Mouse (Mus musculus) liver, embryonic 13.5 days (tissue): ENCODE measurements at regions not wholly inside any gene's neighbourhood (a gene's known extent, or its start where the extent isn't known, plus 50 kb on each side); places are given as distances from the start of the nearest gene placed in this dataset.

Source experiments
- ATAC-seq: fragments of 200-750 bp; cut with Nextera tagmentation; 2 replicates; pipeline ENCODE4 v1.8.0; 2017; ENCODE audit warnings: low read depth, mild to moderate bottlenecking, moderate number of reproducible peaks, moderate library complexity
- DNase-seq: peaks from one replicate; pipeline ENCODE4 v3.0.0; 2022
- H3K27ac ChIP-seq: fragments of 300-500 bp; sonication (generic); 2 replicates; pipeline ENCODE4 v1.5.1; 2015; ENCODE audit warnings: moderate library complexity, mild to moderate bottlenecking, inconsistent platforms
- H3K27me3 ChIP-seq: fragments of 300-500 bp; sonication (generic); 2 replicates; pipeline ENCODE4 v1.6.1; 2015; ENCODE audit warnings: mild to moderate bottlenecking, inconsistent platforms
- H3K36me3 ChIP-seq: fragments of 300-500 bp; sonication (generic); 2 replicates; pipeline ENCODE4 v1.6.1; 2015; ENCODE audit warnings: mild to moderate bottlenecking, inconsistent platforms
- H3K4me1 ChIP-seq: fragments of 300-500 bp; sonication (generic); replicated peaks from 2 replicates; pipeline ENCODE4 v1.6.1; 2015; ENCODE audit warnings: inconsistent platforms
- H3K4me2 ChIP-seq: fragments of 300-500 bp; sonication (generic); 2 replicates; pipeline ENCODE4 v1.6.1; 2015; ENCODE audit warnings: inconsistent platforms, mild to moderate bottlenecking, moderate library complexity
- H3K4me3 ChIP-seq: fragments of 300-500 bp; sonication (generic); replicated peaks from 2 replicates; pipeline ENCODE4 v1.5.1; 2015; ENCODE audit warnings: mild to moderate bottlenecking, inconsistent platforms
- H3K9ac ChIP-seq: fragments of 300-500 bp; sonication (generic); 2 replicates; pipeline ENCODE4 v1.6.1; 2015; ENCODE audit warnings: mild to moderate bottlenecking, inconsistent platforms
- H3K9me3 ChIP-seq: fragments of 300-500 bp; sonication (generic); replicated peaks from 2 replicates; pipeline ENCODE4 v1.6.1; 2016; ENCODE audit warnings: inconsistent platforms
- WGBS: fragments of 180-500 bp; shearing (Covaris S2); methylation state at CpG from one replicate; pipeline ENCODE4 v1.1.7; 2015; ENCODE audit not compliant: insufficient replicate concordance; 5-methylcytosine and 5-hydroxymethylcytosine counted together

- Histone ChIP-seq H3K4me3 (no peak overlapping the region), H3K27me3 (no peaks in the 10 kb centered on the region), H3K4me2 (no peak overlapping the region), H3K27ac (no peak overlapping the region), H3K9me3 (no peaks in the 10 kb centered on the region), H3K4me1 (no peaks in the 10 kb centered on the region), H3K36me3 (no peaks in the 10 kb centered on the region), H3K9ac (no peak overlapping the region)
- WGBS, result 35% methylated on average over 5 of the region's 5 CpGs
- ATAC-seq (no peak), DNase-seq (no peak)
Measured at GRCm38 (mm10) chr1:55807028-55807427, 401.3 kb downstream of the Plcl1 start.

GRCm38 (mm10) chr1:55808724-55809519 lies 403.2 kb downstream of the Plcl1 start:
- DNase-seq (no peak), ATAC-seq (no peak)
- 49% methylated on average over 7 of the region's 7 CpGs for WGBS
- Histone ChIP-seq H3K4me3 (no peak overlapping the region), H3K36me3 (no peaks in the 10 kb centered on the region), H3K4me2 (no peak overlapping the region), H3K4me1 (no peaks in the 10 kb centered on the region), H3K27me3 (no peaks in the 10 kb centered on the region), H3K9ac (no peak overlapping the region), H3K27ac (no peak overlapping the region), H3K9me3 (no peaks in the 10 kb centered on the region)

DNA sequence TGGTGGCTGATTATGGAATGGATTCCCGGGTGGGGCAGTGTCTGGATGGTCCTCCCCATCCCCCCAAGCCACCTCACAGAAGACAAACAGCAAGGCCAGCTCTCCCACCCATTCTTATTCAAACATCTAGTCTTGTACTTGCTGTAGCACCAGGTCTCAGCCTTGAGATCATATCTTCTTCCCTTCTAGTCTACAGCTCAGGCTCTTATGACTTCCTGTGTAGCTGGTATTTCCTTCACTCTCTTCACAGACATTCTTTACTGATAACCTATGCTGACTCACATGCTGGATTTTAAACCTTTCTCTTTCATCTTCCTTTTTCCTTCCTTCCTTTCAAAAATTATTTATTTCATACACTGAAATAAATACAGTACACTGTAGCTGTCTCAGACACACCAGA lies 406.8 kb downstream of the Plcl1 start:
- ATAC-seq (no peak), DNase-seq (no peak)
- no peaks in the 10 kb centered on the region for H3K27me3 ChIP-seq
- H3K36me3 ChIP-seq, result no peaks in the 10 kb centered on the region
- no peaks in the 10 kb centered on the region for H3K9me3 ChIP-seq
- no peaks in the 10 kb centered on the region for H3K4me1 ChIP-seq
- H3K9ac ChIP-seq, result no peak overlapping the region
- no peak overlapping the region for H3K27ac ChIP-seq
- H3K4me2 ChIP-seq, result no peak overlapping the region
- 23% methylated on average over 1 of the region's 1 CpGs for WGBS
- no peak overlapping the region for H3K4me3 ChIP-seq

DNA sequence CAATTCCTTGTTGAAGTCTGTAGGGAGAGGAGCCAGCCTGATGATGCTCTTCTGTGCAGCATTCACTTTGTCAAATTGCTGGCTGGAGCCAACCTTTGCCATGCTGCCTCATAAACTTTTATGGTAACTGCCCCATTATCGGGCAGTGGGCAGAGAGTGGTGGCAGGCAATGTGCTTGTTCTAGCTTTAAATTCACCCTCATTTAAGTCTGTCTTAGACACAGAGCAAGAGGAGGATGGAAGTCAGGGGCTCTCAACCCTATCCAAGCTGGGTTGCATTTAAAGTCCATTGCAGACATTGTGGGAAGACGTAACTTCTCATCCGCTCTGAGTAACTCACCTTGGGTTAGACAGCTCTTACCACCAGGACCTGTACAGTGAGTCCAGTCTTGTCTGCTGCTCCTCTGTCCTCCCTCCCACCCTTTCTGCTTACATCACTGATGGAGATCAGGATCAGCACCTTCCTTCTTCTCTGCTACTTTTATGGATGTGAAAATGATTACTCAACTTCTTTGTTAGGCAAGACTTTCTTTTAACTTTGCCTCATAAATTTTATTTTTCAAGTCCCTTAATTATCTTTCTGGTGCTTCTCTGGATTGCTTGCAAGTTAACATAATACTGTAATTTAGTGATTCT lies 415.3 kb downstream of the Plcl1 start:
- DNase-seq, result no peak
- no peaks in the 10 kb centered on the region for H3K4me1 ChIP-seq
- 73% methylated on average over 3 of the region's 3 CpGs for WGBS

GRCm38 (mm10) chr1:55822599-55822998 lies 416.9 kb downstream of the Plcl1 start:
- 54% methylated on average over 4 of the region's 4 CpGs for WGBS
- H3K4me2 ChIP-seq, result no peak overlapping the region
- H3K27me3 ChIP-seq, result no peaks in the 10 kb centered on the region

More for the DNA sequence above, 415.3 kb downstream of the Plcl1 start:
- Histone ChIP-seq H3K36me3 (no peaks in the 10 kb centered on the region), H3K27me3 (no peaks in the 10 kb centered on the region), H3K9me3 (no peaks in the 10 kb centered on the region), H3K27ac (no peak overlapping the region), H3K4me3 (no peak overlapping the region), H3K9ac (no peak overlapping the region), H3K4me2 (no peak overlapping the region)
- ATAC-seq, result no peak

DNA sequence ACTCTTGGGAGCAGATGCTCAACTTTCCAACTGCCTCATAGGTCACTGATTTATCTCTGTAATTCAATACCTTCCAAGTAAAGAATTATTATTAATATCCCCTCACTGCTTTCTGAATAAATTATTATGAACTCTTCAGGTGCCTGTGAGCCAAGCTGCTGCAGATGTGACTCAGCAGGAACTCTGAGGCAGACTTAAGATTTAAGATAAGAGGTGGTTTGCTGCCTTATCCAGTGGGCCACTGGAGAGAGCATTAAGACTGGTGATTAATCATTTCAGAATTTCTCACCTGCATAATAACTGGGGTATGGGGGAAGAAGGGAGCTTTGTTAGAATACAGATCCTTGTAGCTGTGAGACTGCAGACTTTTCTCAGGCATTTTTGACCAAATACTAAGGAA lies 421.5 kb downstream of the Plcl1 start:
- H3K36me3 ChIP-seq, result no peaks in the 10 kb centered on the region
- DNase-seq (no peak), ATAC-seq (no peak)
- H3K9ac ChIP-seq, result no peak overlapping the region
- H3K27ac ChIP-seq, result no peak overlapping the region
- H3K9me3 ChIP-seq, result no peaks in the 10 kb centered on the region
- H3K4me3 ChIP-seq, result no peak overlapping the region
- H3K4me2 ChIP-seq, result no peak overlapping the region
- H3K4me1 ChIP-seq, result no peaks in the 10 kb centered on the region
- no peaks in the 10 kb centered on the region for H3K27me3 ChIP-seq

More at GRCm38 (mm10) chr1:55822599-55822998, 416.9 kb downstream of the Plcl1 start:
- no peak for ATAC-seq
- no peak overlapping the region for H3K9ac ChIP-seq
- H3K4me3 ChIP-seq, result no peak overlapping the region
- no peaks in the 10 kb centered on the region for H3K9me3 ChIP-seq
- no peaks in the 10 kb centered on the region for H3K4me1 ChIP-seq
- no peak for DNase-seq
- no peaks in the 10 kb centered on the region for H3K36me3 ChIP-seq
- no peak overlapping the region for H3K27ac ChIP-seq

- Histone ChIP-seq H3K4me1 (no peaks in the 10 kb centered on the region), H3K9ac (no peak overlapping the region), H3K9me3 (no peaks in the 10 kb centered on the region), H3K27me3 (no peaks in the 10 kb centered on the region), H3K36me3 (no peaks in the 10 kb centered on the region), H3K27ac (no peak overlapping the region), H3K4me2 (no peak overlapping the region), H3K4me3 (no peak overlapping the region)
- ATAC-seq, result no peak
- no peak for DNase-seq
- 73% methylated on average over 3 of the region's 3 CpGs for WGBS
Measured at GRCm38 (mm10) chr1:55835281-55835680, 429.6 kb downstream of the Plcl1 start.

DNA sequence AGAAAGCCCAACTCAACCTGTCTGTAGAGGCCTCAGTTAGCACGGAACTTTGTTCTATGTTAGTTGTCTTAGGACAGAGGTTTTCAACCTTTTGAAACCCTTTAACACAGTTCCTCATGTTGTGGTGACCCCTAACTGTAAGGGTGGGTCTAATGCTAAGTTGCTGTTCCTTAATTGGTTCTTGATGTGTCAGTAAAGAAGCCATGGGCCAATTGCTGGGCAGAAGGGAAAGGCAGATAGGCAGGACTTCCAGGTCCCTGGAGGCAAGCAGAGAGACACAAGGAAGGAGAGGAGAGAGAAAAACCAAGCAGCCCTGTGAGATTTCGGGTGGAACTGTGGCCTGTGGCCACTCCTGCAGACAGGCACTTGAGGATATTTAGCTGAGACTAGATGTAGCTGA lies 431.0 kb downstream of the Plcl1 start:
- H3K4me3 ChIP-seq, result no peak overlapping the region
- H3K36me3 ChIP-seq, result no peaks in the 10 kb centered on the region
- DNase-seq (no peak), ATAC-seq (no peak)
- H3K9ac ChIP-seq, result no peak overlapping the region
- no peaks in the 10 kb centered on the region for H3K27me3 ChIP-seq
- no peak overlapping the region for H3K4me2 ChIP-seq
- H3K9me3 ChIP-seq, result no peaks in the 10 kb centered on the region
- 47% methylated on average over 2 of the region's 2 CpGs for WGBS
- no peak overlapping the region for H3K27ac ChIP-seq
- no peaks in the 10 kb centered on the region for H3K4me1 ChIP-seq

DNA sequence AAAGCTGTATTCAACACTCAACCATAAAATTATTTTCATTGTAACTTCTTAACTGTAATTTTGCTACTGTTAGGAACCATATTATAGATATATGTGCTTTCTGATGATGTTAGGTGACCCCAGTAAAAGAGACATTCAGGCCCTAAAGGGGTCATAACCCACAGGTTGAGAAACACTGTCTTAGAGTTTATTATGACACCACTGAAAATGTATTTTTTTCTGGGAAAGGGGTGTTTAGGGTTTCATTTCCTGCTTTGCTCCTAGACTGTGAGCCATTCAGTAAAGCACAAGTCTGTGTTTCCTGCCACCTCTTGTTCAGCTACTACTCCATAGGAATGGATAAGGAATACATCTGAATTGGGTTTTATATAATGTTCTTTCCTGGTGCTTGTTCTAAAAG lies 431.6 kb downstream of the Plcl1 start:
- Histone ChIP-seq H3K27ac (no peak overlapping the region), H3K36me3 (no peaks in the 10 kb centered on the region), H3K9ac (no peak overlapping the region), H3K27me3 (no peaks in the 10 kb centered on the region), H3K4me1 (no peaks in the 10 kb centered on the region), H3K9me3 (no peaks in the 10 kb centered on the region), H3K4me3 (no peak overlapping the region), H3K4me2 (no peak overlapping the region)
- ATAC-seq (no peak), DNase-seq (no peak)

GRCm38 (mm10) chr1:55838168-55838567 lies 432.4 kb downstream of the Plcl1 start:
- no peak overlapping the region for H3K9ac ChIP-seq
- no peaks in the 10 kb centered on the region for H3K27me3 ChIP-seq
- ATAC-seq (no peak), DNase-seq (no peak)
- H3K36me3 ChIP-seq, result no peaks in the 10 kb centered on the region
- WGBS, result 6% methylated on average over 2 of the region's 2 CpGs
- H3K4me2 ChIP-seq, result no peak overlapping the region
- no peaks in the 10 kb centered on the region for H3K4me1 ChIP-seq
- no peak overlapping the region for H3K4me3 ChIP-seq
- no peaks in the 10 kb centered on the region for H3K9me3 ChIP-seq
- no peak overlapping the region for H3K27ac ChIP-seq

GRCm38 (mm10) chr1:55848806-55849205 lies 443.1 kb downstream of the Plcl1 start:
- DNase-seq (no peak), ATAC-seq (no peak)
- H3K4me3 ChIP-seq, result no peak overlapping the region
- no peaks in the 10 kb centered on the region for H3K36me3 ChIP-seq
- no peak overlapping the region for H3K27ac ChIP-seq
- WGBS, result 64% methylated on average over 3 of the region's 3 CpGs
- no peaks in the 10 kb centered on the region for H3K4me1 ChIP-seq
- no peaks in the 10 kb centered on the region for H3K9me3 ChIP-seq
- no peak overlapping the region for H3K9ac ChIP-seq
- H3K4me2 ChIP-seq, result no peak overlapping the region
- no peaks in the 10 kb centered on the region for H3K27me3 ChIP-seq

DNA sequence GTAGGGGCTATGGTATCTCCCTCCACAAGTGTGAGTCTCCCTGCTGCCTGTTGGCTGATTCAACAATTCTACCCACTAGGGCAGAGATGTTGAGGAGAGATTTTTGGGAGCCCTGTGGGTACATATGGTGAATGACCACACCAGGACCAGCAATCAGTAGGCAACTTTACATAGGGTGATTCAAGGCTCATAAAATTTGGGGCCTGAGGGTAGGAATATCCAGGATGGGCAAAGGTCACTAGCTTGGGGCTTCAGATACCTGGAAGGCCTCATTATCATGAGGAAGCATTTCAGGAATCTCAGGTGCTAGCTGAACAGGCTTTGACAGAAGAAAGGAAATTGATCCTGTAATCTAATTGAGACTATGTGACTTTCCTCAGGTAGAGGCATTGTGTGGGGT lies 446.6 kb downstream of the Plcl1 start:
- H3K4me3 ChIP-seq, result no peak overlapping the region
- no peaks in the 10 kb centered on the region for H3K4me1 ChIP-seq
- H3K36me3 ChIP-seq, result no peaks in the 10 kb centered on the region
- no peaks in the 10 kb centered on the region for H3K27me3 ChIP-seq
- no peak overlapping the region for H3K9ac ChIP-seq
- no peaks in the 10 kb centered on the region for H3K9me3 ChIP-seq
- ATAC-seq (no peak), DNase-seq (no peak)
- no peak overlapping the region for H3K4me2 ChIP-seq
- H3K27ac ChIP-seq, result no peak overlapping the region
